Mouse (Mus musculus) retina, adult 2 months (tissue): Measurements from ENCODE around the gene Rabl3.

Experiments
- DNase-seq: peaks from one replicate; pipeline ENCODE4 v3.0.0-alpha.2; 2012; ENCODE audit warnings: low read depth, low spot score

Gene Rabl3

GRCm38 (mm10) chr16:37539611-37540580 is at the start of gene Rabl3, which contains the start of gene Gtf2e1:
Gene Rabl3, plus strand, starts transcription at chr16:37539885.
Gene Gtf2e1, minus strand, starts transcription at chr16:37539789.
- peak; percentile 97 for DNase-seq

GRCm38 (mm10) chr16:37495017-37495416 is 44.7 kb upstream of the Rabl3 start:
- no peak for DNase-seq

GRCm38 (mm10) chr16:37498581-37498980 is 41.1 kb upstream of the Rabl3 start:
- no peak for DNase-seq

- no peak for DNase-seq
These were observed 35.2 kb upstream of the Rabl3 start for GRCm38 (mm10) chr16:37504517-37504916.

DNA sequence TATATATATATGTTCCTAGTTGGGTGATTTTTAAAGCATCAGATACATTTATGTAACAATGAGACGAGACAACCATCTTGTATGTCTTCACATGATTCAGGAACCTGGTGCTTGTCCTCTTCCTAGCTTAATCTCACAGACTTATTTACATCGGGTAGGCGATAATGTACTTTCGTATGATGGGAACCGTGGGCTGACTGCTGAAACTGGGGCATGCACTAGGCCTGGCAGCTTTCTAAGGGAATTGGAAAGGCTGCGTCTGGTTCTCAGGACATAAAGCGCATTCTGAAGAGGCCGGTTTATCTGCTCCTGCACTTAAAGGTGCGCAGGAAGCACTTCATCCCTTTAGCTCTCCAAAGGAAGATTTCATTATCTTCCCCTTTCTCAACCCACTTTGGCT is 32.9 kb upstream of the Rabl3 start:
- DNase-seq = no peak

DNA sequence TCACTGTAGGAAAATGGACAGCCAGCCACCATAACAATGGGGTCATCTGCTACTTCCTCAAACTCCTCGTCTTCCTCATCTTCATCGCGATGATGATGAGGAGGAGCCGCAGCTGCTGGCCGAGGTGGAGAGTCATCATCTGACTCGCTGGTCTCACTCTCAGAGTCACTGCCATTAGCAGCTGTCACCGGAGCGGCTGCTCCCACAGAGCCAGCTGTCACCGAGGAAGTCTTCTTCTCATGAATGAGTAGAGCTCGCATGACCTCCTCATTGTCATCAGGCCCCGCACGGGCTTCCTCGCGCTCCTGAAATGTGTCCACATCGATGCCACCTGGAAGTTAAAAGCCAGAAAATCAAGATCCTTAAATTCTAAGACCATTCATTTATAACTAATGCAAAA is 28.2 kb upstream of the Rabl3 start:
- DNase-seq = no peak

GRCm38 (mm10) chr16:37514644-37515043 is 25.0 kb upstream of the Rabl3 start:
- DNase-seq = no peak

DNA sequence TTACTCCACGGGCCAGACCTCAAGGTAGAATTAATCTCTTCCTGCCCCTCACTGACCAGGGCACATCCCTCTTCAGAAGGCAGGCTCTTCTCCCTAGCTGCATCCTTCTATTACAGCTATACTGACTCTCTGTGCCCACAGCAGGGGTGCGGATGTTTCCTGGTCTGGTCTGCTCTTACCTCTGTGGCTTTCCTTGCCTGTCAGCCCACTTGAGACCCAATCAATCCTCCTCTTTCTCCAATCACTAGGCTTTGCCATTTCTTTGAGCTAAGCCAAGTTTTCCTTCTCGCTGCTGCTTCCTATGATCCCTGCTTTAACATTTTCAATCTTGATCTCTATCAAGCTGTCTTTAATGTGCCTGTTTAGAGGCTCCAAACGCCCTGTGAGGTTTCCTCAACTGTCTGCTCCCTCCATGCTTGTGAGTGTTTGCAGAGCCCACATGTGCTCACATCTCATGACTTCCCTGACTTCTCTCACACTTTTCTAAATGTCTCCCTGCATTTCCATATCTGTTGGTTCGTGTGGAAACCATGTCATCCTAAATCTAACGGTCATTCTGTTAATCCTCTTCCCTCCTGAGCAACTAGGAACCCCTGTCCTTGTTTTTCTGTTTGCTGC is 23.2 kb upstream of the Rabl3 start:
- no peak for DNase-seq

- DNase-seq = no peak
These were observed 22.0 kb upstream of the Rabl3 start for GRCm38 (mm10) chr16:37517596-37518211.

GRCm38 (mm10) chr16:37518662-37519061 is 21.0 kb upstream of the Rabl3 start:
- DNase-seq = no peak

- no peak for DNase-seq
These were observed 20.0 kb upstream of the Rabl3 start for GRCm38 (mm10) chr16:37519721-37520120.

DNA sequence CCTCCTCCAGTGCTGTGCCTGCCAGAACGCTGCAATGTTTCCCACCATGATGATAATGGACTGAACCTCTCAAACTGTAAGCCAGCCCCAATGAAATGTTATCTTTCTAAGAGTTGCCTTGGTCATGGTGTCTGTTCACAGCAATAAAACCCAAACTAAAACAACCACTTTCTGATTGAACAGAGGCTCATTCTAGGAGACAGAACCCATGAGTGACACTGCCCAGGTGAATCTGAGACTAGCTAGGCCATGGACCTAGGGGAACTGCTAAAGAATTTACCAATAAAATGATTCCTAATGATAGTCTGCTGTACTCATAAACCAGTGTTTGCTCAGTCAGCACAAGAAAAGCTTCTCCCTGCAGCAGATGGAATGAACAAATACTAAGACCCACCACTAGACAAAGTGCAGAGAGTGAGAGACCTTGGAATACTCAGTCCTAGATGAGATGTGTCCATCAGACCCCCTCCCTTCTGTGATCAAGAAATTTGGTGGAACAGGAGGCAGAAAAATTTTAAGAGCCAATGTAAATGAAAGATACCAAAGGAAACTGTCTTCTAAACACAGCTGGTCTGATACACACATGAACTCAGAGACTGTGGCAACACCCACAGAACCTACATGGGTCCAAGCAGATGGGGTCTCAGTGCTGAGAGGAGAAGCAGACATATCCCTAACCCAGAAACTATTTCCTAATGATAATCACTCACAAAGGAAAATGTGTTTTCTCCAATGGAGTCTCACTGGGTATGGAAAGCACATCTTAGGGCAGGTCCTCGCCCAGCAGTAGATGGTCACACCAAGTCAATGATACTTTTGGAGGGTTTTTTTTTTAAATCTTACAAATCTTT is 19.3 kb upstream of the Rabl3 start:
- DNase-seq = no peak

DNA sequence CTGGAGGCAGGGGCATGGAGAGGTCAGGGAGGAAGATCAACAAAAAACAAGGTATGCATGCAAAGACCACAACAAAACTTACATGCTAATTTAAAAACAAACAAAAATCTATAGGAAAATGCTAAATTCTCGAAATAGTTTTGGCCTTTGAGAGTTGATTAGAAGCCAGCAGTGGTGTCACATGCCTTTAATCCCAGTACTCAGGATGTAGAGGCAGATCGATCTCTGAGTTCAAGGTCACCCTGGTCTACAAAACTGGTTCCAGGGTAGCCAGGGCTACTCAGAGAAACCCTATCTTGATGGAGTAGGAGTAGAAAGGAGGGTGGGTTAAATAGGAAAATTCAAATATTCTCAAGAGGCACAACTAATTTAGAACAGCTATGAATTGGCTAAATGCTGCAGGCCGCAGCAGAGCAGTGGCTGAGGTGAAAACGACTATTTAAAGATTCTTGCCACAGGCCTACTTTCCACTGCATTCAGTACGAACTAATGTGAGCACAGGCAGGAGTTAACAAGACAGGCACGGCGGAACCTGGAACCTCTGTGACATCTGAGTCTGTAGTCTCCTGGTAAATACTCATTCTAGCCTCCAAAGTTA is 17.5 kb upstream of the Rabl3 start:
- no peak for DNase-seq

GRCm38 (mm10) chr16:37525121-37525520 is 14.6 kb upstream of the Rabl3 start:
- no peak for DNase-seq

DNA sequence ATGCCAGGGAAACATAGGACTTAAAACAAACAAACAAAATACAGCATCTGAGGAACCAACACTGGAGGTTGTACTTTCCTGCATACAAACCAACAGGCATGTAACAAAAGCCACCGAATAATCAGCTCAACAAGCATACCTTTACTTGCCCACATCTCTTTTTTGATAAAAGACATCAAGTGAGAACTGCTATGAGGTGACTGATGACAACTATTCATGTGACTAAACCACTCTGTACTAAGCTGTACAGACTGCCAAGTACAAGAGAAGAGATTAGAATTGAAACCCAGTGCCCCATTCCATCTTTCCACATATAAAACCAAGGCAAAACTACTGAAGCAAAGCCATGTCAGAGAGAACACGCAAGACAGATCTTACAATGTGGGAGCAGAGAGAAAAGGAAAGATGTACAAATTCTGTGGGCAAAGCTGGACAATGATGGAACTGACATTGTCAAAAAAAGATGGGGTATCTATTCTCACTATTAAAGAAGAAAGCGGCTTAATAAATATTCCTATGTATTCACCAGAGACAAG is 12.9 kb upstream of the Rabl3 start:
- no peak for DNase-seq

DNA sequence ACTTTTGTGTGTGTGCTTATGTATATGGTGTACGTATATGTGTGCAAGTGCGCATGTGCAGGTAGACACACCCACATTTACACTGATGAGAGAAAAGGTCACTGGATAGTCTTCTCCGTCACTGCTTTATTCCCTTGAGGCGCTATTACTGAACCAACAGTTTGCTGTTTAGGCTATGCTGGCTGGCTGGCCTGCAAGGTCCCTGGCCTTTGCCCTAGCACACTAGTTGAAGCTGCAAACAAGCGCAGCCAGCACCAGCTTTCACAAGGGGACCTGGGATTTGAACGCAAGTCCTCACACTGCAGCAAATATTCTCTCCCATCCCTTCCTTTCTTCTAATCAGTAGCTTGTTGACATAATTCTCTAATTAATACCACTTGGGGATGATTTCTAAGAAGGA is 9.5 kb upstream of the Rabl3 start:
- DNase-seq = no peak

DNA sequence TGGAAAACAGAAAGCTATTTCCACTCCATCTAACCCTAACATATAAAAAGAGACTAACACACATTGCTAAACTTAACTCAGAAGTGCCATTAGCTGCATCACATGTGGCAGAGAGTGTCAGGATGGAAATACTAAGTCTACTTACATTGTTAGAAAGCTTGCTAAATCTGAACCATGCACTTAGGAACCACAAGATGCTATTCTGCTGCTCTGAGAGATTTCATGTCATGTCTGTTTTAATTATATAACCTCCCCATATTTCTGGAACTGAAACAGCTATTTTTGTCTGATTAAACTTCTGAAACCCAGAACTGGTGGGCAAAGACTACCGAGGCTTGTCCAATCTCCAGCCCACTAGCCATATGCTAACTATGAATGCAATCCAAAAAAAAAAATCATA is 7.6 kb upstream of the Rabl3 start:
- DNase-seq = no peak

GRCm38 (mm10) chr16:37533369-37534068 is 6.2 kb upstream of the Rabl3 start:
- no peak for DNase-seq

GRCm38 (mm10) chr16:37539240-37539610 is 460 bp upstream of the Rabl3 start:
- DNase-seq = no peak

DNA sequence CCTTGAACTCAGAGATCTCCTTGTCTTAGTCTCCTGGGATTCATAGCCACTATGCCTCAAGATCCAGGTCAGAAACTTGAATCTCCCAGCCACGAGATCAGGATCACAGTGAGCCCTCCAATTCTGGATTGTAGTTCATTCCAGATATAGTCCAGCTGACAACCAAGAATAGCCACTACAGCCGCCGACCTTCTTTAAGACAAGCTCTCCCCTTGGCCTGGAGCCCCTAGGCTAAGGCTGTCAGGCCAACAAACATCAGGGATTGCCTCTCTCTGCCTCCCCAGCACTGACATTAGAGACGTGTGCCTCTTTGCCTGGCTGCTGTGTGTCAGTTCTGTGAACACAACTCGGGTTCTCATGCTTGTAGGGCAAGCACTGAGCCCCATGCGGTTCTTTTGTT is 1.1 kb downstream of the Rabl3 start:
- no peak for DNase-seq
